Mouse (Mus musculus): ENCODE data around the gene Hes6. TPM values are rescaled to one million over a fixed set of nuclear protein-coding genes. Genes with fewer than 3 reads are reported as not detected.

Gene Hes6
- total and polyA plus RNA-seq, 2 experiments from 2014 or later = 113 to 119 TPM

DNA sequence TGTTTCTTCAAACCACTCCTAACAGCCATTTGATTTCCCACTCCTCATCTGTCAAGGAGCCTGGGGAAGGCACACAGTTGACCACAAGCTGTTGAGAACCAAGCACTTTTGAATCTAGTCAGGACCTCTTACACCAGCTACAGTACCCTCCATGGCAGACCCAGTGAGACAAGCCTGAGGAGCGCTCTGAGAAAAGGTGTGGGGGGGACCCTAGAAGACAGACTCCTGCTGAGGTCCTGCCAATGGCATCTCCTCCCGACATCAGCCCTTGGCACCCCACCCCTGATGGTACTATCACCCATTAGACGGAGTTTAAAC is 23.2 kb upstream of the Hes6 start:
- Histone ChIP-seq H3K9me3 (ENCODE audit: low read length) (no peaks in the 10 kb centered on the region), H3K9ac (replicated peaks; ENCODE audit: low read length, poor library complexity, severe bottlenecking) (no peak overlapping the region), H3K36me3 (ENCODE audit: insufficient read depth, low read length) (peaks cover 48% of the 10 kb centered on the region), H3K4me3 (ENCODE audit: low read depth, low read length) (no peak overlapping the region), H3K4me2 (ENCODE audit: low read depth, low read length, poor library complexity, severe bottlenecking) (no peak overlapping the region), H3K27ac (ENCODE audit: low read depth, low read length) (no peak overlapping the region), H3K4me1 (ENCODE audit: insufficient read depth, low read length) (0 out of 2 replicates have a peak, but pooled peaks cover 8% of the 10 kb centered on the region), H3K27me3 (ENCODE audit: insufficient read depth, low read length) (no peaks in the 10 kb centered on the region)
- no peak for TF ChIP-seq CTCF (IDR thresholded peaks at IDR 0.05)
- 89% methylated on average over 3 of the region's 3 CpGs for whole genome bisulfite sequencing
- ATAC-seq (ENCODE audit: low FRiP score) (no peak), DNase-seq (ENCODE audit: low spot score) (no peak)

GRCm38 (mm10) chr1:91436380-91437082 is 22.7 kb upstream of the Hes6 start:
- Histone ChIP-seq H3K4me2 (ENCODE audit: low read depth, low read length, poor library complexity, severe bottlenecking) (no peak overlapping the region), H3K4me1 (ENCODE audit: insufficient read depth, low read length) (0 out of 2 replicates have a peak, but pooled peaks cover 8% of the 10 kb centered on the region), H3K9ac (replicated peaks; ENCODE audit: low read length, poor library complexity, severe bottlenecking) (no peak overlapping the region), H3K27me3 (ENCODE audit: insufficient read depth, low read length) (no peaks in the 10 kb centered on the region), H3K27ac (ENCODE audit: low read depth, low read length) (peak overlapping the region; percentile 51; the same call in 1 of the 2 replicates), H3K36me3 (ENCODE audit: insufficient read depth, low read length) (peaks cover 48% of the 10 kb centered on the region), H3K4me3 (ENCODE audit: low read depth, low read length) (no peak overlapping the region), H3K9me3 (ENCODE audit: low read length) (no peaks in the 10 kb centered on the region)
- WGBS = 57% methylated on average over 6 of the region's 6 CpGs
- 0 out of 2 replicates have a peak, but pooled peaks have one; percentile 41 for ATAC-seq (ENCODE audit: low FRiP score)
- no peak for TF ChIP-seq CTCF (IDR thresholded peaks at IDR 0.05)
- peak; percentile 76 for DNase-seq (ENCODE audit: low spot score)

- H3K9me3 ChIP-seq (ENCODE audit: low read length) = no peaks in the 10 kb centered on the region
- no peaks in the 10 kb centered on the region for H3K27me3 ChIP-seq (ENCODE audit: insufficient read depth, low read length)
- DNase-seq (ENCODE audit: low spot score) = peak; percentile 34
- no peak for TF ChIP-seq CTCF (IDR thresholded peaks at IDR 0.05)
- H3K4me1 ChIP-seq (ENCODE audit: insufficient read depth, low read length) = 0 out of 2 replicates have a peak, but pooled peaks cover 8% of the 10 kb centered on the region
- peak overlapping the region; percentile 51 for H3K27ac ChIP-seq (ENCODE audit: low read depth, low read length)
- ATAC-seq (ENCODE audit: low FRiP score) = no peak
- H3K36me3 ChIP-seq (ENCODE audit: insufficient read depth, low read length) = peaks cover 55% of the 10 kb centered on the region
- 80% methylated on average over 13 of the region's 13 CpGs for WGBS
- H3K9ac ChIP-seq (replicated peaks; ENCODE audit: low read length, poor library complexity, severe bottlenecking) = no peak overlapping the region
- no peak overlapping the region for H3K4me2 ChIP-seq (ENCODE audit: low read depth, low read length, poor library complexity, severe bottlenecking)
- no peak overlapping the region for H3K4me3 ChIP-seq (ENCODE audit: low read depth, low read length)
Measured at GRCm38 (mm10) chr1:91435606-91436130, 21.8 kb upstream of the Hes6 start.

DNA sequence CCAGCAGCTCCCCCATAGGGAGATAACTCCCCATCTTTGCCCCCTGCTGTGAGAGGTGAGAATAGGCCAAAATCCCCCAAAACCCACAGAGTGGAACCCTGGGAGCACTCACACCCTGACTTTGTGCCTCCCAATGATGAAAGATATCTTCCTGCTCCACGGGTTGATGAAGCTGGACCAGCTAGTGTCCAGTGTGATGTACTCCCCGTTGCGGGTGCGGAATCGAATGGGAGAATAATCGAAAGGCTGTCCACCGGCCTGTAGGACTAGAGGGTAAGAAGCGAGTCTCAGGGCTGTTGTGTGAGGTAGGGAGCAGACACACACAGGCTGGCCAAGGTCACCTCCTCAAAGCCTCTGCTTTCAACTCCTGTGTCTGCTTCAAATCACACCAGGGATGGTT is 21.1 kb upstream of the Hes6 start:
- no peak overlapping the region for H3K27ac ChIP-seq (ENCODE audit: low read depth, low read length)
- no peak overlapping the region for H3K4me2 ChIP-seq (ENCODE audit: low read depth, low read length, poor library complexity, severe bottlenecking)
- 95% methylated on average over 8 of the region's 8 CpGs for WGBS
- no peaks in the 10 kb centered on the region for H3K9me3 ChIP-seq (ENCODE audit: low read length)
- H3K27me3 ChIP-seq (ENCODE audit: insufficient read depth, low read length) = no peaks in the 10 kb centered on the region
- no peak for DNase-seq (ENCODE audit: low spot score)
- no peak for TF ChIP-seq CTCF (IDR thresholded peaks at IDR 0.05)
- H3K4me1 ChIP-seq (ENCODE audit: insufficient read depth, low read length) = 0 out of 2 replicates have a peak, but pooled peaks cover 8% of the 10 kb centered on the region
- no peak overlapping the region for H3K9ac ChIP-seq (replicated peaks; ENCODE audit: low read length, poor library complexity, severe bottlenecking)
- peaks cover 55% of the 10 kb centered on the region for H3K36me3 ChIP-seq (ENCODE audit: insufficient read depth, low read length)
- no peak overlapping the region for H3K4me3 ChIP-seq (ENCODE audit: low read depth, low read length)
- no peak for ATAC-seq (ENCODE audit: low FRiP score)

GRCm38 (mm10) chr1:91430761-91431160 is 16.9 kb upstream of the Hes6 start:
- Histone ChIP-seq H3K4me3 (ENCODE audit: low read depth, low read length) (no peak overlapping the region), H3K9me3 (ENCODE audit: low read length) (no peaks in the 10 kb centered on the region), H3K36me3 (ENCODE audit: insufficient read depth, low read length) (peaks cover 72% of the 10 kb centered on the region), H3K27me3 (ENCODE audit: insufficient read depth, low read length) (no peaks in the 10 kb centered on the region), H3K4me2 (ENCODE audit: low read depth, low read length, poor library complexity, severe bottlenecking) (no peak overlapping the region), H3K27ac (ENCODE audit: low read depth, low read length) (no peak overlapping the region), H3K4me1 (ENCODE audit: insufficient read depth, low read length) (0 out of 2 replicates have a peak, but pooled peaks cover 5% of the 10 kb centered on the region), H3K9ac (replicated peaks; ENCODE audit: low read length, poor library complexity, severe bottlenecking) (no peak overlapping the region)
- no peak for DNase-seq (ENCODE audit: low spot score)
- no peak for ATAC-seq (ENCODE audit: low FRiP score)
- TF ChIP-seq CTCF (IDR thresholded peaks at IDR 0.05) = no peak
- 88% methylated on average over 7 of the region's 7 CpGs for WGBS

DNA sequence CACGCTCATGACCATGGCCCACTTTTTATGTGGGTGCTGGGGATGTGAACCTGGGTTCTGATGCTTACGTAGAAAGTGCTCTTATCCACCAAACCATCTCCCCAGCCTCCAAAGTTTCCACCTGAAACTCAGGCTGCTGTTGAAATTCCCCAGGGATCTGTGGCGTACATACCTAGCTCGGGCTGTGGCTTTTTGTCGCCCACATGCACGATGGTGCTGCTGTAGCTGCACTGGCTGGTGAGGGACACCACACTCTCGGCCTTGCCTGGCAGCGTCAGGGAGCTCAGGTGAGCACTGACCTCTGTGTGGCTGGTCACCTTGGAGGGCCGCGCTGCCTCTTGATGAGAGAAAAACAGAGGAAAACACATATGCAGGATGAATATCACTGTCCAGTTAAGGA is 15.4 kb upstream of the Hes6 start:
- no peaks in the 10 kb centered on the region for H3K4me1 ChIP-seq (ENCODE audit: insufficient read depth, low read length)
- no peak overlapping the region for H3K4me3 ChIP-seq (ENCODE audit: low read depth, low read length)
- H3K27ac ChIP-seq (ENCODE audit: low read depth, low read length) = no peak overlapping the region
- no peak overlapping the region for H3K4me2 ChIP-seq (ENCODE audit: low read depth, low read length, poor library complexity, severe bottlenecking)
- no peaks in the 10 kb centered on the region for H3K9me3 ChIP-seq (ENCODE audit: low read length)
- peaks cover 67% of the 10 kb centered on the region for H3K36me3 ChIP-seq (ENCODE audit: insufficient read depth, low read length)
- ATAC-seq (ENCODE audit: low FRiP score) = no peak
- 96% methylated on average over 10 of the region's 10 CpGs for WGBS
- DNase-seq (ENCODE audit: low spot score) = no peak
- TF ChIP-seq CTCF (IDR thresholded peaks at IDR 0.05) = no peak
- no peaks in the 10 kb centered on the region for H3K27me3 ChIP-seq (ENCODE audit: insufficient read depth, low read length)
- H3K9ac ChIP-seq (replicated peaks; ENCODE audit: low read length, poor library complexity, severe bottlenecking) = no peak overlapping the region
